8 mouse cellular contexts compared by ENCODE assay signal in the genomic region with DNA sequence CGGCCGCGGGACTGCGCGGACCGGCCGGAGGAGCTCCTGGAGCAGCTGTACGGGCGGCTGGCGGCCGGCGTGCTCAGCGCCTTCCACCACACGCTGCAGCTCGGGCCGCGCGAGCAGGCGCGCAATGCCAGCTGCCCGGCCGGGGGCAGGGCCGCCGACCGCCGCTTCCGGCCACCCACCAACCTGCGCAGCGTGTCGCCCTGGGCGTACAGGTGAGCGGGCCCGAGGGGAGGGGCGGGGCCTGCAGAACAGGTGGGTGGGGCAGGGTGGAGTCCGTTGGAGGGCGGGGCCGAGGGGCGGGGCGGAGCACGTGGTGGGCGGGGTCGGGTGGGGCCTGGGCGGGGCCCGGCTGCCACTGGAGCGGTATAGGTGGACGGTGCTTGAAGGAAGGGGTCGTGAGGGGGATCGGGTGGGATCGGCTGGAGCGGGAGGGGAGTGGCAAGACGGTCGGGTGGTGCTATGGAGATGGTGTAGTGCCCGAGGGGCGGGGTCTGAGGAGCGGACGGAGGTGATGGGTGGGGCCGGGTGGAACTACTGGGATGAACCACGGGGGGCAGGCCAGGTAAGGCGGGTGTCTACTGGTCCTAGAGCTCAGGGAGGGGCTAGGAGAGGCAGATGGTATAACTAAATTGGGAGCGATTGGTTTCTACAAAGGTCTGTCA. TPM values are rescaled to one million over a fixed set of nuclear protein-coding genes. Genes with fewer than 3 reads are reported as not detected.
DNase-seq lines count a peak whose midpoint lies in the region; ATAC-seq lines count a peak whose summit lies in the region.

No protein-coding gene starts in this region.

- peak overlapping the region; percentile 82 for H3K4me2 ChIP-seq in hindbrain, embryonic 13.5 days

- no peaks in the 10 kb centered on the region for H3K9me3 ChIP-seq in hindbrain, embryonic 13.5 days

- peak overlapping the region; percentile 78 for H3K4me3 ChIP-seq in hindbrain, embryonic 13.5 days

- DNase-seq in MN1 (ENCODE audit: low spot score) = peak; percentile 67
- DNase-seq in cerebellum, adult 18-20 months = peak; percentile 86 to 88
- DNase-seq in forelimb bud, embryonic 11.5 days (ENCODE audit: low read depth, low spot score) = peak; percentile 32
- peak; percentile 67 to 71 for DNase-seq in layer of hippocampus, postnatal 36 days
- peak; percentile 75 for DNase-seq in lung, postnatal 14 days
- DNase-seq in ovary, postnatal 36 days (ENCODE audit: low spot score) = peak; percentile 76
- peak; percentile 56 for DNase-seq in thymus, postnatal 25 days

- peaks cover 25% of the 10 kb centered on the region for H3K4me1 ChIP-seq in hindbrain, embryonic 13.5 days (replicated peaks)

- peaks cover 30% of the 10 kb centered on the region for H3K27me3 ChIP-seq in hindbrain, embryonic 13.5 days

- ATAC-seq in hindbrain, embryonic 13.5 days (ENCODE audit: low FRiP score) = peak; percentile 87

- 1% methylated on average over 43 of the region's 60 CpGs for WGBS in hindbrain, embryonic 13.5 days

- H3K9ac ChIP-seq in hindbrain, embryonic 13.5 days = peak overlapping the region; percentile 84

- H3K27ac ChIP-seq in hindbrain, embryonic 13.5 days = peak overlapping the region; percentile 79

- no peaks in the 10 kb centered on the region for H3K36me3 ChIP-seq in hindbrain, embryonic 13.5 days

RNA-seq across cellular contexts. Expression of a gene that starts 0.9 kb away (rescaled TPM):
- polyA plus RNA-seq in hindbrain, embryonic 13.5 days (2015; fragmentation: Nextera tagmentation; extraction: Ambion mirVana) = 3.8 and 4.0 TPM in 2 replicates
- 10 to 100 TPM; 13.4 to 13.6 TPM for total RNA-seq in layer of hippocampus, postnatal 36 days (2021)

RNA-seq across cellular contexts. Expression of a gene that starts 45.9 kb away (rescaled TPM):
- 93.9 and 95.1 TPM in 2 replicates for polyA plus RNA-seq in hindbrain, embryonic 13.5 days (2015; fragmentation: Nextera tagmentation; extraction: Ambion mirVana)
- 10 to 100 TPM; 36.8 to 37.7 TPM for total RNA-seq in layer of hippocampus, postnatal 36 days (2021)

Comparison
In these comparisons a context has a peak if more than half of its experiments do, and no peak if none do; other contexts are left out.
1. Peak in every context shown above with its lines: DNase-seq, ATAC-seq, H3K4me3 ChIP-seq and H3K27ac ChIP-seq.
2. DNase-seq: peak in every context shown above with its lines; median percentile 87 in cerebellum, adult 18-20 months; 76 in ovary, postnatal 36 days; 75 in lung, postnatal 14 days; 69 in layer of hippocampus, postnatal 36 days; 67 in MN1; 56 in thymus, postnatal 25 days; 32 in forelimb bud, embryonic 11.5 days.